Mouse (Mus musculus) megakaryocyte, embryonic 14.5 days (primary cell): ENCODE measurements around the gene Gfra1.

Source experiments
- FLI1 ChIP-seq: IDR thresholded peaks from 2 replicates; pipeline ENCODE4 v1.6.1; 2012; ENCODE audit warnings: low read length, inconsistent platforms, mixed read lengths
- GATA1 ChIP-seq: IDR thresholded peaks from 3 replicates; pipeline ENCODE4 v1.6.1; 2012; ENCODE audit warnings: mixed read lengths, low read length, inconsistent platforms, borderline replicate concordance

DNA sequence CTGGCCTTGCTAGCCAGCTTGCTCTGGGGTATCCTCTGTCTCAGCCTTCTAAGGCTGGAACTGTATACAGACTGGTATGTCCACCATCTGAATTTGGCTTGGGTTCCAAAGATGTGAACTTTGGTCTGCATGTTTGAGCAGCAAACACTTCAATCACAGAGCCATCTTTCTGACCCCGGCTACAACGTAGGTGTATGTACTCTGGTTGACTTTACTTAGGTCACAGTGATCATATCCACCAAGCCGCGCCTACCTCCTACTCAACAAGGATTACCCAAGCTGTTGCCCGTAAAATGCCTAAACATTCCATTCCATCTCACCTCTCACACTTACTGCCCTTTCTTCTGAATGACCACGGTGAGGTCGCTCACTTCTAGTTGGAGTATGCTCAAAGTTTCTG, 14.5 kb downstream of the Gfra1 start:
- TF ChIP-seq GATA1 = no peak
- no peak for TF ChIP-seq FLI1
